ENCODE assay signal across 18 mouse cellular contexts in the genomic region with DNA sequence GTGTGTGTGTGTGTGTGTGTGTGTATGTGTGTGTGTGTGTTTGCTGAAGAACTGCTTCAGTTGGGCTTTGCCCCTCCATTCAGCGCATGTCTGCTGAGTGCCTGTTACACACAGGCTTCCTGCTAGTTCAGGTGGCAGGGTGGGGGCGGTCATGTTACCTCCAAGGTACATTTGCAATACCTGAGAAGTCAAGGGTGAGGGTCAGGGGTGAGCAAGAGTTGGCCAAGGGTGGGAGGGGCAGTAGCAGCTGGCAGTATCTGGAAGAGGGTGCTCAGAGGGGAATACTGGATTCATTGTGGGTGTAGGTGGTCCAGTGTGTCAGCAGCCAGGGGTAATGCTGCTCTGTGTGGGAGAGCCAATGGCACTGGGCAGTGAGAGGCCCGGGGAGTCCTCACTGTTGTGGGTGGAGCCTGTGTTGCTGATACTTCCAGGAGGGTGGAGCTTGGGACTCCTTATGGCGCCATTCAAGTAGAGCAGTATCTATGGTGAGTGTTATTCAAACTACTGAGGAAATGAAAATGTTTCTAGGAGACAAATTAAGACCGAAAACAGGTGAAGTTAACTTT. TPM values are rescaled to one million over a fixed set of nuclear protein-coding genes. Genes with fewer than 3 reads are reported as not detected.
DNase-seq lines count a peak whose midpoint lies in the region; ATAC-seq and TF ChIP-seq lines count a peak whose summit lies in the region.
"Had no signal": no experiment of that assay in that cellular context is flagged by ENCODE, and none has a peak within 500 bp of the region (broad histone marks: within the 10 kb centered on the region; RNA-seq: fewer than 3 reads in every experiment).

No protein-coding gene starts in this region.

- no peak overlapping the region for H3K9ac ChIP-seq in forebrain, embryonic 16.5 days (replicated peaks; ENCODE audit: low read depth, low read length)
- no peak overlapping the region for H3K9ac ChIP-seq in forebrain, embryonic 12.5 days
- H3K9ac ChIP-seq in midbrain, embryonic 11.5 days (ENCODE audit: low read length), result no peak overlapping the region
- H3K9ac ChIP-seq in midbrain, postnatal 0 days (replicated peaks; ENCODE audit: low read length, poor library complexity, severe bottlenecking), result no peak overlapping the region
- no peak overlapping the region for H3K9ac ChIP-seq in liver, embryonic 11.5 days (ENCODE audit: low read depth, low read length)
- no peak overlapping the region for H3K9ac ChIP-seq in heart, embryonic 12.5 days
- H3K9ac ChIP-seq: midbrain, embryonic 12.5 days; neural tube, embryonic 12.5 days had no signal

- H3K27me3 ChIP-seq in forebrain, embryonic 16.5 days (replicated peaks; ENCODE audit: control insufficient read depth, insufficient read depth, low read length), result no peaks in the 10 kb centered on the region
- H3K27me3 ChIP-seq in forebrain, embryonic 12.5 days, result no peaks in the 10 kb centered on the region
- no peaks in the 10 kb centered on the region for H3K27me3 ChIP-seq in midbrain, embryonic 11.5 days (ENCODE audit: control insufficient read depth, insufficient read depth, low read length)
- no peaks in the 10 kb centered on the region for H3K27me3 ChIP-seq in midbrain, postnatal 0 days (ENCODE audit: insufficient read depth, low read length)
- no peaks in the 10 kb centered on the region for H3K27me3 ChIP-seq in liver, embryonic 11.5 days (replicated peaks; ENCODE audit: control insufficient read depth, insufficient read depth, low read length)
- no peaks in the 10 kb centered on the region for H3K27me3 ChIP-seq in heart, embryonic 12.5 days (replicated peaks)
- H3K27me3 ChIP-seq: midbrain, embryonic 12.5 days; neural tube, embryonic 12.5 days had no signal

- H3K9me3 ChIP-seq in forebrain, embryonic 16.5 days (ENCODE audit: control insufficient read depth, low read length), result no peaks in the 10 kb centered on the region
- H3K9me3 ChIP-seq in forebrain, embryonic 12.5 days, result no peaks in the 10 kb centered on the region
- no peaks in the 10 kb centered on the region for H3K9me3 ChIP-seq in midbrain, embryonic 11.5 days (ENCODE audit: control insufficient read depth, low read length)
- H3K9me3 ChIP-seq in midbrain, postnatal 0 days (ENCODE audit: low read length), result no peaks in the 10 kb centered on the region
- no peaks in the 10 kb centered on the region for H3K9me3 ChIP-seq in liver, embryonic 11.5 days (ENCODE audit: control insufficient read depth, low read length)
- H3K9me3 ChIP-seq in heart, embryonic 12.5 days (replicated peaks), result no peaks in the 10 kb centered on the region
- H3K9me3 ChIP-seq: midbrain, embryonic 12.5 days; neural tube, embryonic 12.5 days had no signal

- 0 out of 2 replicates have a peak, but pooled peaks have one; percentile 9 for ATAC-seq in forebrain, embryonic 16.5 days
- no peak for ATAC-seq in forebrain, embryonic 12.5 days (ENCODE audit: low FRiP score)
- 0 out of 2 replicates have a peak, but pooled peaks have one; percentile 34 for ATAC-seq in midbrain, embryonic 11.5 days (ENCODE audit: low FRiP score)
- no peak for ATAC-seq in midbrain, postnatal 0 days (ENCODE audit: low FRiP score)
- ATAC-seq in liver, embryonic 11.5 days (replicated peaks; ENCODE audit: low FRiP score), result peak; percentile 38
- ATAC-seq in megakaryocyte-erythroid progenitor cell, adult 5-6 weeks (replicated peaks; ENCODE audit: low FRiP score, low TSS enrichment, poor library complexity, severe bottlenecking), result 0 out of 2 replicates have a peak, but pooled peaks have one; percentile 31
- no peak; the same call in 1 of the 2 replicates for ATAC-seq in heart, embryonic 12.5 days (ENCODE audit: insufficient number of reproducible peaks, low FRiP score)

- TF ChIP-seq CTCF in midbrain, postnatal 0 days (IDR thresholded peaks at IDR 0.05), result no peak

- H3K4me1 ChIP-seq in forebrain, embryonic 16.5 days (replicated peaks; ENCODE audit: control insufficient read depth, insufficient read depth, low read length), result no peaks in the 10 kb centered on the region
- H3K4me1 ChIP-seq in forebrain, embryonic 12.5 days, result no peaks in the 10 kb centered on the region; the same call in 1 of the 2 replicates
- no peaks in the 10 kb centered on the region; the same call in 1 of the 2 replicates for H3K4me1 ChIP-seq in midbrain, embryonic 11.5 days (ENCODE audit: control insufficient read depth, insufficient read depth, low read length)
- no peaks in the 10 kb centered on the region for H3K4me1 ChIP-seq in midbrain, postnatal 0 days (ENCODE audit: insufficient read depth, low read length)
- H3K4me1 ChIP-seq in liver, embryonic 11.5 days (replicated peaks; ENCODE audit: control insufficient read depth, insufficient read depth, low read length), result peaks cover 16% of the 10 kb centered on the region
- peaks cover 41% of the 10 kb centered on the region for H3K4me1 ChIP-seq in heart, embryonic 12.5 days (replicated peaks)
- H3K4me1 ChIP-seq: midbrain, embryonic 12.5 days had no signal

- no peak overlapping the region for H3K27ac ChIP-seq in forebrain, embryonic 16.5 days (ENCODE audit: low read length)
- no peak overlapping the region for H3K27ac ChIP-seq in forebrain, embryonic 12.5 days
- H3K27ac ChIP-seq in midbrain, embryonic 11.5 days (ENCODE audit: low read depth, low read length), result no peak overlapping the region
- H3K27ac ChIP-seq in midbrain, postnatal 0 days (ENCODE audit: low read depth, low read length), result no peak overlapping the region
- no peak overlapping the region for H3K27ac ChIP-seq in liver, embryonic 11.5 days (ENCODE audit: low read depth, low read length)
- H3K27ac ChIP-seq in heart, embryonic 12.5 days (ENCODE audit: poor library complexity, severe bottlenecking), result no peak overlapping the region
- H3K27ac ChIP-seq: midbrain, embryonic 12.5 days; neural tube, embryonic 12.5 days had no signal

- H3K4me3 ChIP-seq in forebrain, embryonic 16.5 days (replicated peaks; ENCODE audit: low read length), result no peak overlapping the region
- no peak overlapping the region for H3K4me3 ChIP-seq in forebrain, embryonic 12.5 days (replicated peaks)
- H3K4me3 ChIP-seq in midbrain, embryonic 11.5 days (ENCODE audit: low read depth, low read length), result no peak overlapping the region
- H3K4me3 ChIP-seq in midbrain, postnatal 0 days (ENCODE audit: low read depth, low read length), result no peak overlapping the region
- H3K4me3 ChIP-seq in liver, embryonic 11.5 days (ENCODE audit: low read depth, low read length), result no peak overlapping the region
- H3K4me3 ChIP-seq in heart, embryonic 12.5 days, result no peak overlapping the region
- H3K4me3 ChIP-seq: heart, adult 2 months; midbrain, embryonic 12.5 days; neural tube, embryonic 12.5 days had no signal

- WGBS in forebrain, embryonic 16.5 days, result 95% methylated on average over 5 of the region's 5 CpGs
- 94% methylated on average over 5 of the region's 5 CpGs for WGBS in forebrain, embryonic 12.5 days
- WGBS in midbrain, embryonic 11.5 days, result 91% methylated on average over 5 of the region's 5 CpGs
- 92% methylated on average over 5 of the region's 5 CpGs for WGBS in midbrain, postnatal 0 days
- WGBS in liver, embryonic 11.5 days, result 85% methylated on average over 5 of the region's 5 CpGs
- 87% methylated on average over 5 of the region's 5 CpGs for WGBS in heart, embryonic 12.5 days

- H3K4me2 ChIP-seq in forebrain, embryonic 16.5 days (ENCODE audit: low read length), result no peak overlapping the region
- no peak overlapping the region for H3K4me2 ChIP-seq in forebrain, embryonic 12.5 days
- no peak overlapping the region for H3K4me2 ChIP-seq in midbrain, embryonic 11.5 days
- H3K4me2 ChIP-seq in midbrain, postnatal 0 days (ENCODE audit: low read depth, low read length, poor library complexity, severe bottlenecking), result no peak overlapping the region
- H3K4me2 ChIP-seq in liver, embryonic 11.5 days, result no peak overlapping the region
- H3K4me2 ChIP-seq in heart, embryonic 12.5 days, result no peak overlapping the region
- H3K4me2 ChIP-seq: midbrain, embryonic 12.5 days; neural tube, embryonic 12.5 days had no signal

- no peaks in the 10 kb centered on the region for H3K36me3 ChIP-seq in forebrain, embryonic 16.5 days (ENCODE audit: control insufficient read depth, insufficient read depth)
- no peaks in the 10 kb centered on the region; the same call in none of the 2 replicates for H3K36me3 ChIP-seq in forebrain, embryonic 12.5 days (replicated peaks)
- H3K36me3 ChIP-seq in midbrain, embryonic 11.5 days (ENCODE audit: control insufficient read depth, insufficient read depth, low read length), result no peaks in the 10 kb centered on the region
- no peaks in the 10 kb centered on the region for H3K36me3 ChIP-seq in midbrain, postnatal 0 days (ENCODE audit: insufficient read depth, low read length)
- no peaks in the 10 kb centered on the region; the same call in none of the 2 replicates for H3K36me3 ChIP-seq in liver, embryonic 11.5 days (ENCODE audit: control insufficient read depth, insufficient read depth, low read length)
- H3K36me3 ChIP-seq in heart, embryonic 12.5 days, result peaks cover 14% of the 10 kb centered on the region; the same call in 1 of the 2 replicates
- H3K36me3 ChIP-seq: midbrain, embryonic 12.5 days; neural tube, embryonic 12.5 days had no signal

- no peak for DNase-seq in midbrain, embryonic 11.5 days (ENCODE audit: low spot score, missing footprints)
- no peak for DNase-seq in midbrain, postnatal 0 days (ENCODE audit: low spot score)
- no peak for DNase-seq in liver, embryonic 11.5 days (ENCODE audit: low spot score)
- no peak for DNase-seq in kidney, postnatal 36 days
- DNase-seq: cerebellum, adult 8-10 months; heart, adult 2 months; kidney, adult 2 months; kidney, postnatal 4 days; layer of hippocampus, postnatal 36 days; left cerebral cortex, postnatal 4 days; retina, postnatal 1 day; thymus, adult 18-20 months had no signal

RNA-seq across cellular contexts. Expression of gene Smco4, which starts 43.7 kb away (rescaled TPM):
- 1.0 and 1.8 TPM in 2 replicates for polyA plus RNA-seq in forebrain, embryonic 16.5 days (2015; fragmentation: Nextera tagmentation; extraction: Ambion mirVana)
- polyA plus RNA-seq in forebrain, embryonic 12.5 days (2016; fragmentation: Nextera tagmentation; extraction: Ambion mirVana), result 1.7 and 2.6 TPM in 2 replicates
- 3.0 and 3.7 TPM in 2 replicates for polyA plus RNA-seq in midbrain, embryonic 11.5 days (2014; fragmentation: Nextera tagmentation; extraction: Ambion mirVana)
- total RNA-seq in midbrain, postnatal 0 days (2014; rRNA removed), result 3.5 and 5.0 TPM in 2 replicates
- polyA plus RNA-seq in midbrain, postnatal 0 days (2015; fragmentation: Nextera tagmentation; extraction: Ambion mirVana), result 0.38 and 0.42 TPM in 2 replicates
- polyA plus RNA-seq in liver, embryonic 11.5 days (2014; fragmentation: Nextera tagmentation; extraction: Ambion mirVana), result 4.5 and 6.6 TPM in 2 replicates
- 20.5 and 23.7 TPM in 2 replicates for total RNA-seq in megakaryocyte-erythroid progenitor cell, adult 5-6 weeks (2014; fragmentation: Nextera tagmentation)
- total RNA-seq in megakaryocyte-erythroid progenitor cell, adult 5-6 weeks (2017), result 8.5 and 20.7 TPM in 2 replicates
- polyA plus RNA-seq in heart, embryonic 12.5 days (2016; fragmentation: Nextera tagmentation; extraction: Ambion mirVana), result 0.91 and 1.9 TPM in 2 replicates

Comparison
In these comparisons a context has a peak if more than half of its experiments do, and no peak if none do; other contexts are left out.
1. ATAC-seq: peak in forebrain, embryonic 16.5 days (single experiment), midbrain, embryonic 11.5 days (single experiment), liver, embryonic 11.5 days (single experiment) and megakaryocyte-erythroid progenitor cell, adult 5-6 weeks (single experiment); none in forebrain, embryonic 12.5 days (single experiment), midbrain, postnatal 0 days (single experiment) and heart, embryonic 12.5 days (single experiment).